Mouse (Mus musculus): ENCODE results near the gene Ankrd11.

GRCm38 (mm10) chr8:123064072-123064471 lies 22.0 kb upstream of the Ankrd11 start:
- TF ChIP-seq CTCF (IDR thresholded peaks at IDR 0.05; ENCODE audit: extremely low read depth, insufficient read depth, low read length): no peak
- TF ChIP-seq POLR2A (IDR thresholded peaks at IDR 0.05; ENCODE audit: extremely low read depth, insufficient read depth, low read length): no peak

All from cortical plate, adult 2 months (tissue).